Mouse (Mus musculus) forelimb bud, embryonic 11.5 days (tissue): ENCODE data around the gene Abcc8.

Experiments used
- DNase-seq: peaks from one replicate; pipeline ENCODE4 v3.0.0-alpha.2; 2012; ENCODE audit warnings: low read depth, low spot score

Abcc8 gene

GRCm38 (mm10) chr7:46110079-46110478, 69.8 kb downstream of the Abcc8 start:
- no peak for DNase-seq

GRCm38 (mm10) chr7:46105484-46105883, 74.3 kb downstream of the Abcc8 start:
- no peak for DNase-seq

GRCm38 (mm10) chr7:46104256-46104915, 75.4 kb downstream of the Abcc8 start:
- DNase-seq = no peak

- no peak for DNase-seq
Observed at GRCm38 (mm10) chr7:46103771-46104170, 76.1 kb downstream of the Abcc8 start.

GRCm38 (mm10) chr7:46103075-46103591, 76.7 kb downstream of the Abcc8 start:
- DNase-seq = no peak

GRCm38 (mm10) chr7:46100563-46100962, 79.3 kb downstream of the Abcc8 start, which contains the start of gene Kcnj11:
Kcnj11 (minus strand) TSS chr7:46100764.
- DNase-seq = peak; percentile 80

GRCm38 (mm10) chr7:46099682-46100081, 80.2 kb downstream of the Abcc8 start:
- DNase-seq = no peak

GRCm38 (mm10) chr7:46098919-46099286, 80.9 kb downstream of the Abcc8 start:
- no peak for DNase-seq

GRCm38 (mm10) chr7:46098221-46098918, 81.5 kb downstream of the Abcc8 start:
- no peak for DNase-seq

- DNase-seq = no peak
Observed at GRCm38 (mm10) chr7:46097319-46097783, 82.5 kb downstream of the Abcc8 start.

- peak; percentile 74 for DNase-seq
Observed at GRCm38 (mm10) chr7:46096136-46096535, 83.7 kb downstream of the Abcc8 start.

GRCm38 (mm10) chr7:46092803-46093202, 87.0 kb downstream of the Abcc8 start:
- no peak for DNase-seq

- no peak for DNase-seq
Observed at GRCm38 (mm10) chr7:46088241-46088640, 91.6 kb downstream of the Abcc8 start.

- no peak for DNase-seq
Observed at GRCm38 (mm10) chr7:46086378-46086777, 93.5 kb downstream of the Abcc8 start.

- no peak for DNase-seq
Observed at GRCm38 (mm10) chr7:46084839-46085513, 94.9 kb downstream of the Abcc8 start.

- no peak for DNase-seq
Observed at GRCm38 (mm10) chr7:46084024-46084423, 95.8 kb downstream of the Abcc8 start.

GRCm38 (mm10) chr7:46077675-46078074, 102.2 kb downstream of the Abcc8 start:
- DNase-seq = no peak

GRCm38 (mm10) chr7:46076844-46077243, 103.0 kb downstream of the Abcc8 start:
- no peak for DNase-seq

- DNase-seq = no peak
Observed at GRCm38 (mm10) chr7:46068831-46069230, 111.0 kb downstream of the Abcc8 start.

- DNase-seq = no peak
Observed at GRCm38 (mm10) chr7:46063296-46063695, 116.5 kb downstream of the Abcc8 start.

GRCm38 (mm10) chr7:46061614-46062013, 118.2 kb downstream of the Abcc8 start:
- DNase-seq = no peak

- DNase-seq = no peak
Observed at GRCm38 (mm10) chr7:46060688-46061087, 119.1 kb downstream of the Abcc8 start.
